Comparison of ENCODE assay signal across 19 mouse cellular contexts in genomic region chr16:77146801-77147200, GRCm38 (mm10).
DNase-seq lines count a peak whose midpoint lies in the region; ATAC-seq lines count a peak whose summit lies in the region.
"Had no signal": no experiment of that assay in that cellular context is flagged by ENCODE, and none has a peak within 500 bp of the region (broad histone marks: within the 10 kb centered on the region; RNA-seq: fewer than 3 reads in every experiment).

No protein-coding gene starts in this region.

- ATAC-seq in heart, embryonic 12.5 days (ENCODE audit: insufficient number of reproducible peaks, low FRiP score) = no peak
- no peak for ATAC-seq in midbrain, embryonic 11.5 days (ENCODE audit: low FRiP score)
- ATAC-seq in midbrain, embryonic 14.5 days (ENCODE audit: low FRiP score, low TSS enrichment) = no peak
- ATAC-seq: activated CD4-positive, CD25-positive, alpha-beta regulatory T cell, adult 4 months; CD4-positive, CD25-positive, alpha-beta regulatory T cell, adult 4 months; Patski had no signal

- H3K27me3 ChIP-seq in heart, embryonic 12.5 days (replicated peaks) = no peaks in the 10 kb centered on the region
- no peaks in the 10 kb centered on the region for H3K27me3 ChIP-seq in midbrain, embryonic 11.5 days (ENCODE audit: control insufficient read depth, insufficient read depth, low read length)
- H3K27me3 ChIP-seq in midbrain, embryonic 14.5 days (ENCODE audit: control insufficient read depth, insufficient read depth, low read length) = no peaks in the 10 kb centered on the region
- H3K27me3 ChIP-seq: CH12.LX had no signal

- H3K9ac ChIP-seq in heart, embryonic 12.5 days = no peak overlapping the region
- no peak overlapping the region for H3K9ac ChIP-seq in midbrain, embryonic 11.5 days (ENCODE audit: low read length)
- no peak overlapping the region for H3K9ac ChIP-seq in midbrain, embryonic 14.5 days (replicated peaks; ENCODE audit: low read length)

- H3K27ac ChIP-seq in heart, embryonic 12.5 days (ENCODE audit: poor library complexity, severe bottlenecking) = no peak overlapping the region
- no peak overlapping the region for H3K27ac ChIP-seq in midbrain, embryonic 11.5 days (ENCODE audit: low read depth, low read length)
- no peak overlapping the region for H3K27ac ChIP-seq in midbrain, embryonic 14.5 days (replicated peaks; ENCODE audit: low read depth, low read length)

- no peak overlapping the region for H3K4me2 ChIP-seq in heart, embryonic 12.5 days
- H3K4me2 ChIP-seq in midbrain, embryonic 11.5 days = no peak overlapping the region
- H3K4me2 ChIP-seq in midbrain, embryonic 14.5 days (ENCODE audit: low read length) = no peak overlapping the region

- no peaks in the 10 kb centered on the region for H3K4me1 ChIP-seq in heart, embryonic 12.5 days (replicated peaks)
- H3K4me1 ChIP-seq in midbrain, embryonic 11.5 days (ENCODE audit: control insufficient read depth, insufficient read depth, low read length) = no peaks in the 10 kb centered on the region
- no peaks in the 10 kb centered on the region for H3K4me1 ChIP-seq in midbrain, embryonic 14.5 days (ENCODE audit: control insufficient read depth, insufficient read depth, low read length)

- no peaks in the 10 kb centered on the region for H3K9me3 ChIP-seq in heart, embryonic 12.5 days (replicated peaks)
- no peaks in the 10 kb centered on the region for H3K9me3 ChIP-seq in midbrain, embryonic 11.5 days (ENCODE audit: control insufficient read depth, low read length)
- H3K9me3 ChIP-seq in midbrain, embryonic 14.5 days (ENCODE audit: control insufficient read depth, low read length) = no peaks in the 10 kb centered on the region
- H3K9me3 ChIP-seq: G1E had no signal

- peak; percentile 57 for DNase-seq in heart, adult 11 months
- DNase-seq in midbrain, embryonic 11.5 days (ENCODE audit: low spot score, missing footprints) = peak; percentile 60
- DNase-seq in midbrain, embryonic 14.5 days = no peak
- DNase-seq: adrenal gland, adult 2 months; adrenal gland, adult 8-10 months; adrenal gland, postnatal 10 days; adrenal gland, postnatal 14 days; adrenal gland, postnatal 25 days; adrenal gland, postnatal 36 days; B cell, adult 2 months; cerebellum, adult 11 months; cerebellum, adult 11-12 months; cerebellum, adult 18-20 months had no signal

- H3K36me3 ChIP-seq in heart, embryonic 12.5 days = no peaks in the 10 kb centered on the region
- no peaks in the 10 kb centered on the region for H3K36me3 ChIP-seq in midbrain, embryonic 11.5 days (ENCODE audit: control insufficient read depth, insufficient read depth, low read length)
- H3K36me3 ChIP-seq in midbrain, embryonic 14.5 days (ENCODE audit: control insufficient read depth, insufficient read depth, low read length) = no peaks in the 10 kb centered on the region
- H3K36me3 ChIP-seq: G1E had no signal

- 86% methylated on average over 5 of the region's 5 CpGs for WGBS in heart, embryonic 12.5 days
- 97% methylated on average over 5 of the region's 5 CpGs for WGBS in midbrain, embryonic 11.5 days
- WGBS in midbrain, embryonic 14.5 days = 97% methylated on average over 5 of the region's 5 CpGs

- H3K4me3 ChIP-seq in heart, embryonic 12.5 days = no peak overlapping the region
- no peak overlapping the region for H3K4me3 ChIP-seq in midbrain, embryonic 11.5 days (ENCODE audit: low read depth, low read length)
- no peak overlapping the region for H3K4me3 ChIP-seq in midbrain, embryonic 14.5 days (replicated peaks; ENCODE audit: low read depth, low read length)
